Mouse (Mus musculus) gonadal fat pad, adult 2 months (tissue): ENCODE data around the gene Cd37. TPM values are rescaled to one million over a fixed set of nuclear protein-coding genes. Genes with fewer than 3 reads are reported as not detected.
"Not testable (repeated sequence)": the region's sequence is repeated elsewhere in the genome, so short reads cannot be mapped to it uniquely, and the experiment has no call there.

Experiments
- DNase-seq: peaks from one replicate; pipeline ENCODE4 v3.0.0-alpha.2; 2012; ENCODE audit warnings: low read depth
- polyA plus RNA-seq: library from polyadenylated mRNA; depleted of rRNA; stranded (reverse); fragments of >200 nt; gene quantifications from 2 replicates; pipeline ENCODE4 v1.2.3, GENCODE M21; 2012; rRNA removed

The Cd37 gene
- 19.8 and 24.3 TPM in 2 replicates for polyA plus RNA-seq

DNA sequence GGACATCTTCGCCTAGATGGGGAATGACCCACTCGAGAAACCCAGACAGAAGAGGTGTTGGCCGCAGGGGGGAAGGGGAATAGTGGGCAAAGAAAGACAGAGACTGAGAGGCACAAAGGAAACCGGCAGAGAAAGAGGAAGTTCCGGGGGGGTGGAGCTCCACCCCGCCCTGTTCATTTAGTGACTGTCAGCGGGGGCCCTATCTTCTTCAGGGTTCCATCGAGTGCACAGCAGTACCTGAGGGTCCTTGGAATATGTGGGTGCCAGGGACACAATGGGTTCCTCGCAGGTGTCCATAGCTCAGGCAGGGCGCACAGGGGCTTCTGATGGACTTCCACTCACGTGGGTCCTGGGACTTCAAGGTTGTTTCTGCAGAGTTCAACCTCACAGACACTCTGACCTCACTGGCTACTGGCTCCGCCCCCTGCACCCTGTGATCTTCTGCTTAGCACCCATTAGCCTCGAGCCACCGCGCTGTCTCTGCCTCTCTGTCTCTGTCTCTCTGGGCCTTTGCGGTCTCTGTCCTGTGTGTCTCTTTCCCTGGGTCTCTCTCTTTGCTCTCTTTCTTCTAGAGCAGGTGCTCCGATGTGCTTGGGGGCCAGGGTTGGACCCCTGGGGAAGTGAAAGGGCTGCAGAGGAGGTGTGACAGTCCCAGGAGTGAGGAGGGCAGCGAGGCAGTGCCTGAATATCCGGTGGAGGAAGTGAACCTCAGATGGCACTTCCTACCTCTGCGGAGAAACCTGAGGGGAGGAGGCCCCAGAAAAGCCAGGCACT is at the start of gene Cd37:
Gene Cd37 (minus strand): TSS at position 393 of the 774 bp plus-strand sequence.
- no peak for DNase-seq

DNA sequence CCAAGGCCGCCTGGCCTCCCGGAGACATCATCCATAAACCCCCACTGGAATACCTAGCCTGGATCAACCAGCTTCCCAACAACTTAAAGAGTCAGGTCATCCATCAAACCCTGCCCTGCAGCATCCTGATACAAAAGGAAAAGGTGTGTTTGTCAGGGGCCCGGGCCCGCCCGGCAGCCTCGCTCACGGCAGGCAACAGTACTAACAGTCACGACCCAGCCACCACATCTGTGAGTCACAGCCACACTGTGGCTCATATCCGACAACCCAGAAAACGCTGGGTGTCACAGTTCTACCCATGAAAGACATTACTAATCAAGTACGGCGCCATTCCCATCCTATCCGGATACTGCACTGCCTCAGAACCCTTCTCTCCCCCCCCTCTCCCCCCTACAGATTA is 47.6 kb upstream of the Cd37 start:
- no peak for DNase-seq

DNA sequence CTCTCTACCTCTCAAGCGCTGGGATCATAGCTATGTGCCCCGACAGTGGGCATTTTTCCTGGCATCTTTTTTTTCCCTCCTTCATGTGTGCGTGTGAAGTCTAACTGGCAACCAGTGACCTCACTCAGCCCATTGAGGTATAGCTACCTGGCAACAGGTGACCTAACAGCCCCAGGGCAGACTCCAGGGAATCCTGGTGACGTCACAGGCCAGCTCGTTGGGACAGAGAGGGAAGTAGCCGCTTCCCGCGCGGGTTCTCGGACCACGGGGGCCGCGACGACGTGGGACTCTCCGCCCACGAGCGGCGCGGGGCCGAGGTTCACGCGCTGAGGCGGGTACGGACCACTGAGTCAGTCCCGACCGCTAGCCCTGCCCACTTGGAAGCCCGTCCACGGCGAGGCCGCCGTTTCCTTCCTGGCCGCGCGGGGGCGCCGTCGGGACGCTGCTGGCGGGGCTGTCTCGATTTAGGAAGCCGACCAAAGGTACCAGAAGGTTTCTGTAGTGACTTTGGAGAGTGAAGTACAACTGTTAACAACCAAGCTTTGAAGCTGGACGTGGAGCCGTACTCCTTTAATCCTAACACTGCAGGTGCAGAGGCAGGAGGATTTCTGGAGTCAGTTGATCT is 38.3 kb upstream of the Cd37 start, which contains the start of gene Slc6a21:
Gene Slc6a21 (plus strand): TSS at position 378 of the 625 bp plus-strand sequence.
- no peak for DNase-seq

DNA sequence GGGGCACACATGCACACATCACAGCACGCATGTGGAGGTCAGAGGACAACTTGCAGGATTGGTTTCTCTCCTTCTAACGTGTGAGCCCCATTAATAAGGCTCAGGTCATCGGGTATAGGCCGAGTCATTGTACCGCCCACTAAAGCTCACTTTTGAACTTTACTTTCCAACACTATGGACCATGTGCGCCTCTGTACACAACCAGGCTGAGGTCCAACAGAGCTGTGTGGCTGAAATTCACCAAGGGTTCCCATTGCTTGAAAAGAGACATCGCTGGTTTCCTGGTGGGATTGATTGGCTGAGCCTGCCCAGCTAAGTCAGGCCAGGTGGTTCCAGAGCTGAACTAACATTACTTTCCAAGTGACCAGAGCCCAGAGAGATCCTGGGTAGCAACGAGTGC is 34.8 kb upstream of the Cd37 start:
- no peak for DNase-seq

DNA sequence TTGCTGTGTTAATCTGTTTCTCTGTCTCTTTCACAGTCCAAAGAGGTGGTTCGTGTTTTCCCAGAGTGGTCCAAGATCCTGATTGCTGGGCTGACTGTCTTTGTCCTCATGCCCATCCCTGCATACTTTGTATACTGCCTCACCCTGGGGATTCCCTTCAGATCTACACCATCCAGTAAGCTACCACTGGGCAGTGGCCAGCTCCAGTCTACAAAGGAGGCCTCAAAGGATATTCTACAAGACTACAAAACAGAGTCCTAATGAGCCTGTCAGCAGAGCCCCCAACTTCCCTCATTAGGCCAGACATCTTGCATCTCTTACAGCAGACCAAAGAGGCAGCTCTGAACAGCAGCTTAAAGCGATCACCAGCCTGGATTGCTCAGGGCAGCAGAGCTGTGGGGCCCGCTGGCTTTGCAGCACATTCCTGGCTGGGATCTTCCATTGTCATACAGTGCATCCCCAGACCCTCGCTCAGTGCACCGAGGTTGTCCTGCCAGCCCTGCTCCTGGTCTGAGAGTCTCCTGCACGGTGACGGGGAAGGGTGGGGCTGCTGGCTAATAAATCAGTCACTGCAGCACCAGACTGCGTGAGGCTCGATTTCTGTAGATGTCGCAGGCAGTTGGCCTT is 34.0 kb upstream of the Cd37 start:
- DNase-seq: no peak

DNA sequence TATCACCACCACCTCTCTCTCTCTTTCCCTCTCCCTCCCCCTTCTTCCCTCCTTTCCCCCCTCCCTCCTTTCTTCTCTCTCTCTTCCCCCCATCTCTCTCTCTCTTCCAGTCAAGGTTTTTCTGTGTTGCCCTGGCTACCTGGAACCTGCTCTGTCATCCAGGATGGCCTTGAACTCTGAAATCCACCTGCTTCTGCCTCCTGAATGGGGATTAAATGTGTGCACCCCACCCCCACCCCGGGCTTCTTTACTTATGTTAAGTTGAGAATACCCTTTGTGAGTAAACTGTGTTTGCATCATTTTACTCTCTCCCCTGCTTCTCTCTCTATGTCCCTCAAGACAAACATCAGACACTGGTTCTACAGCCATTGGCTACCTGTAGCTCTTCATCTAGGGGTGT is 26.6 kb upstream of the Cd37 start:
- no peak for DNase-seq

DNA sequence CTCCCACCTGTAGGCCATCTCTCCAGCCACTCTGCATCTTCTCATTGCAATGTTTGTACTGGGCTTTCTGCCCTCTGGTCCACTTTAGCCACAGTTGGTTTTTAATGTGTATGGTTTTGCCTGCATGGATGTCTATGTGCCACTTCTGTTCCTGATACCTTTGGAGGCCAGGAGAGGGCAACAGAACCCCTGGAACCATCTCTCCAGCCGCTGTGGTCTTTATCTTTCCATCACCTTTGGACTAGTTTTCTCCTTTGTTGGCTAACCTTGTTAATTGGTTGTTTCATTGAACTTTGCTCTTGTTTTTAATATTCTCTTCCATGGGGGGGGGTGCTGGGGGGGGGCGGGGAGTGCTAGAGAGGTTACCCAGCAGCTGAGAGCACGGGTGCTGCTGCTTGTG is 25.4 kb upstream of the Cd37 start:
- no peak for DNase-seq

DNA sequence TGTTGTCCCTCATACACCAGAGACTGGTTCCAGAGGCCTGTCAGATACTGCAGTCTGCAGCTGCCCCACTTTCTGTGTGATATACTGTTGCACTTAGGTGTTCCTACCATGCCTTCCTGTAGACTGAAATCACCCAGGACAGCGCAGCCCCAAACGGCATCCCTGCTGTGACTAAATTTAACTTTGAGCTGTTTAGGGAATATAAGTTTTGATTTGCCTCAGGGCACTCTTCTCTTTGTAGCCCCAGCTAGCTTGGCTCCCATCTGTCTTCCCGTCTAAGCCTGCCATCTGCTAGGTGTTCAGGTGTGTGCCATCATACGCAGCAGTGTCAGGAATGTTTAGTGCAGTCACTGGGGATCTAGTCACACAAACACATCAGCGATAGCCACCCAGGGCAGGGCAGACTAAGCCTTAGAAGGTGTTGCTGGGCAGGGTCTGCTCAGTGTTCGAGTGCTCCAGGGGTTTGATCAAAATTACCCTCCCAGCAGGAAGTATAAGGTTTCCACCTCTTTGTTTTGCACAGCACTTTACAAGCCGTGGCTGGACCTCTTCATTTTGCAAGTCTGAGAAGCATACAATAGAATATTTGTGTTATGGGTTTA is 24.2 kb upstream of the Cd37 start:
- DNase-seq: no peak

DNA sequence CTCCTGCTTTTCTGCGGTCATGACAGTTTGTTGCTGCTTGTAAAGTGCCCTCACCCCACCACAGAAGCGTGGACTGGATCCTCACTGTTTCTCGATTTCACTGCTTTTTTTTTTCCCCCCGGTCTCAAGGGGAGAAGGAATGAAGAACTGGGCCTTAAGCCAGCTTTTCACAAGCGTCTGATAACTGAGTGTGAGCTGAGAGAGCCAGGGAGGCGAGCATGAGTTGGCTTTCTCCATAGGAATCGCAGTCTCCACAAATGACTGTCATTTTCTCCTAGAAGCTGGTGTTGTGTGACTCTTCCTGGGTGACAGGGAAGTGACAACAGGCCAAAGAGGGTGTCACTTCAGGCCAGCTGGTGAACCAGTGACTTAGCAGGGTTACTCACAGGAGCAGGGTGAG is 23.4 kb upstream of the Cd37 start:
- DNase-seq: no peak

DNA sequence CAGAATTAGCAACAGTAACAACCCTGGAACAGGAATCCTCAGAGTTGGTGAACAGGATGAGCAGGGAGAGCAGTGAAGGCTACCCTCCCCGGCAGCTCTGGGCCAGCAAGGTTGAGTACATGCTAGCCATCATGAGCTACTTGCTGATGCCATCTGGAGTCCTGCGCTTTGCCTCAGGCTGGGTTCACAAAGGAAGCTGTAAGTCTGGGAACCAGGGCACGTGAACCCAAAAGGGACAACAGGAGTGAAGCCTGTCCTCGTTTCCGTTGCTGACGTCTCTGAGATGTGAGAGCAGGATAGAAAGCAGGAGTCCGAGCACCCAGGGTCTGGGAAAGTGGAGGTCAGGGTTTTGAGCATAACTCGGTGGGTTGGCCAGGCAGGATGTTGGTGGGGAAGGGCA is 20.4 kb upstream of the Cd37 start:
- no peak for DNase-seq

DNA sequence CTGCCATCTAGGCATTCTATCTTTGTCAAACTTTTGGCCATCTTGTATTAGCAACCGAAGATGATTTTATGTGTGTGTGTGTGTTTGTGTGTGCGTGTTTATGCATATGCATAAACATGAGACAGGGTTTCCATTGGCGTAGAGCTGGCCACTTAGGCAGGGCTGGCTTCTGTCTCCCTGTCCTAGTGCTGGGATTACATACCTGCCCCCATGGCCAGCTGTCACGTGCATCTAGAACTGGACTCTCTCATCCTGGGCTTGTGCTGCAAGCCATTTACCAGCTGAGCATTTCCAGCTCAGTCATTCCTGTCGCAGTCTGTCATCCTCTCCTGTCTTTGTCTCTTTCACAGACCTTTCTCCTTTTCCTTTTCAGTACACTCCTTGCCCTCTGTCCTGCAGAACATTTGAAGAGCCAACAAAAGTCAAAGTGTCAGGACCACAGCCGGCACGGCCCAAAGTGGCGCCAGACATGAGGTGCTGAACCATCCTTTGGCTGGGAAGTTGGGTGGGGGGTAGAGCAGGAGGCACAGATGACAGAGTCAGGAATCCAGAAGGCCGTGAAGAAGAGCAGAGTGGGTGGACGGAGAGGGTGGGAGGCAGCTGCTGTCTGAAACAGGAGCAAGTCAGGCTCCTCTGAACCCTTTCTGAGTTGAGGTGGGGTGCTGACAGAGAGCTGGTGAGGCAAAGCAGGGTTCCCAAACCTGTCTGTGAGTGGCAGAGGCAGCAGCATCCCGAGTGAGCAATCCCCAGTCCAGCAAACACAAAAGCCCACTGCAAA is 18.3 kb upstream of the Cd37 start:
- no peak for DNase-seq

DNA sequence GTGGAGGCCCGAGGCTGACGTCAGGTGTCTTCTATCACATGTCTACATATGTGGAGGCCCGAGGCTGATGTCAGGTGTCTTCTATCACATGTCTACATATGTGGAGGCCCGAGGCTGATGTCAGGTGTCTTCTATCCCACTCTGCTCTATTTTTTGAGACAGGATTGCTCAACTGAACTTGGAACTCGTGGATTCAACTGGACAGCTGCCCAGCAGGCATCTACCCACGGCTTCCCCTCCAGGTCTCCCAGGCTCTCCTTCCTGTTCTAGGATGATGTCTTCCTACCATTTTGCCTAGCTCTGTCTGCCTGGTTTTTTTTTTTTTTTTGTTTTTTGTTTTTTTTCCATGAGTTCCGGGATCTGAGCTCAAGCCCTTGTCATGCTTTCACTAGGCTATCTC is 16.9 kb upstream of the Cd37 start:
- not testable (repeated sequence) for DNase-seq

DNA sequence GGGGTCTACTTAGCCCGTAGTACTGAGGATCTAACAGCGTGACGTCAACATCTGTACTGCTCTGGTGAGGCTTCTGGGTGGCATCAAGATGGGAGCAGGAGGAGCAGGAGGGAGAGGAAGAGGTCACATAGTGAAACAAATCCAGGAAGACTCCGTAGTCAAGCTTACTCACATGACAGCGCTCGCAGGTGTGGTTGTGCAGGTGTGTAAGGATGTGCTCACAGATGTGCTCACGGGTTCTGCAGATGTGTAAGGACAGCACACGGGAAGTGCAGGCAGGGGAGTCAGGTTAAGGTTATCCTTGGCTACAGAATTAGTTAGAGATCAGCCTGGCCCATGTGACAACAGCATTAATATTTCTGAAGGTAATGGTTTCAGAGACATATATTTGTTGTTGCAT is 14.9 kb upstream of the Cd37 start:
- no peak for DNase-seq

DNA sequence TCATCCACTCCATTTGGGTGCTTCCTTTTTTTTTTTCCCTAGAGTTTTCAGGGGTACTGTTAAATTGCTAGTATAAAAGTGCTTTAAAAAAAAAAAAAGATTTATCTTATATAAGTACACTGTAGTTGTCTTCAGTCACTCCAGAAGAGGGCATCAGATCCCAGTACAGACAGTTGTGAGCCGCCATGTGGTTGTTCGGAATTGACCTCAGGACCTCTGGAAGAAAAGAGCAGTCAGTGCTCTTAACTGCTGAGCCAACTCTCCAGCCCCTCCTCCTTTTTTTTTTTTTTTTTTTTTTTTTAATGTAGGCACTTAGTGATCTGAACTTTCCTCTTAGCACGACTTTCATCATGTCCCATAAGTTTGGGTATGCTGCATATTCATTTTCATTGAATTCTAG is 8.8 kb upstream of the Cd37 start:
- DNase-seq: no peak

DNA sequence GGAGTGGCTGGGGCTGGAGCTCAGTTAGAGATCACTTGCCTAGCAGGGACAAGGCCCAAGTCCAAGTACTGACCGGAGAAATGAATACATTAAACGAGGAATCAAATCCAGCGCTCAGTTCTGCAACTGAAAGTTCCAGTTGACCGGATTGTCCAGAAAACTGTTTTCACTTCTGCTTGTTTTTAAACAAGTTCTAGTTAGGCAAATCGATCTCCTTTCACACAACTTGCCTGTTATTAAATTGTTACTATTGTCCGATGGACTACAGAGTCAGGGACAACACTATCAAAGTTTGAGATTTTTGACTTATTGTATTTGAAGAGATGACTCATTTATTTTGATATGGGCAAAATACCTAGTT is 2.5 kb upstream of the Cd37 start:
- no peak for DNase-seq

DNA sequence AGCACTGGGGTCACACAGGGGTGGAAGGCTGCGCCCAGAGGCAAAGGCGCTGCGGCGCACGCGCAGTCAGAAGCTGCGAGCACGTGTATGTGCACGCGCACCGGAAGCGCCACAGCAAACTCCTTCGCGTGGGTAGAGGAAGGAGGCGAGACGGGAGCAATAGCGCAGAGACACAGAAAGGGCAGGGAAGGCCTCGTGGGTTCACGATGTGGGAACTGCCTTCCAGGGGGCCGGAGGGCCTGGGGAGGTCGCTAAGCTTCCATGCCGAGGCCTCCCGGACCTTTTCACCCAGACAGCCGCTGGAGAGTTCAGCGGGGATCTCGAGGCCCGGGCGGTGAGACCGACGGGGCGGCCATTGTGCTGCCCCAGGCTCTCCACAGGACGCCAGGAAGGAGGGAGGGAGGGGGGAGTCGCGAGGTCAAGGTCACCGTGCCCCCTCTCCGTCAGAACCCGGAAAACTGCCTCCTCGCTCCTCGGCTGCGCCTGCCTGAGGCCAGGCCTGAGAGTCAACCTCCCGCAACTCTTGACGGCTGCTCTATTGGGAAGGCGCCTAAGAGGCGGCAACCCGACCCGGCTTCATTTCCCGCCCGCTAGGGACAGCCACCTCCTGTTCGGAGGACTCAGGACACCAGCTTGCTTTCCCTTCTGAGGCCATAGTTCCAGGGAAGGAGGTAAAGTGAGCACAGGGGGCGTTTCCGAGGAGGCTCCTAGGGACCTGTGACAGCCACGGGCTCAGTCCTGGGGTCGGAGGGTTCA is 1.9 kb upstream of the Cd37 start, which contains the start of gene Slc6a16:
Gene Slc6a16 (plus strand): TSS at position 453 of the 756 bp plus-strand sequence.
- DNase-seq: no peak

DNA sequence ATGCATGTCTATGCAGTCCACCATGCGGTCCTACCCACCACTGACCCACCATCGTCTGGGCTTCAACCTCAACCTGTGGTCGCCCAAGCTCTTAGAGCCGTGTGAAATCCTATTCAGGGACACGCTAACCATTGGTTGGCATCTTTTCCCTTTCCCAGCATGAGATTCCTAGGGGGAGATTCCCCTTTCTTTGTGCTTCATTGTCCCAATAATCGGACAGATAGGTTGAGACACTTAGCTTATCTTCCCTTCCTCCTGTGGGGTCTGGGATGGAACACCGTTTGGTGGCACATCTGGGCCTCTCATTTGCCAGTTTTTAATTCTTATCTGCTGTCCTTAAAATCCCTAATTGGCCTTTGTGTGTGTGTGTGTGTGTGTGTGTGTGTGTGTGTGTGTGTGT is 1.2 kb upstream of the Cd37 start:
- no peak for DNase-seq

DNA sequence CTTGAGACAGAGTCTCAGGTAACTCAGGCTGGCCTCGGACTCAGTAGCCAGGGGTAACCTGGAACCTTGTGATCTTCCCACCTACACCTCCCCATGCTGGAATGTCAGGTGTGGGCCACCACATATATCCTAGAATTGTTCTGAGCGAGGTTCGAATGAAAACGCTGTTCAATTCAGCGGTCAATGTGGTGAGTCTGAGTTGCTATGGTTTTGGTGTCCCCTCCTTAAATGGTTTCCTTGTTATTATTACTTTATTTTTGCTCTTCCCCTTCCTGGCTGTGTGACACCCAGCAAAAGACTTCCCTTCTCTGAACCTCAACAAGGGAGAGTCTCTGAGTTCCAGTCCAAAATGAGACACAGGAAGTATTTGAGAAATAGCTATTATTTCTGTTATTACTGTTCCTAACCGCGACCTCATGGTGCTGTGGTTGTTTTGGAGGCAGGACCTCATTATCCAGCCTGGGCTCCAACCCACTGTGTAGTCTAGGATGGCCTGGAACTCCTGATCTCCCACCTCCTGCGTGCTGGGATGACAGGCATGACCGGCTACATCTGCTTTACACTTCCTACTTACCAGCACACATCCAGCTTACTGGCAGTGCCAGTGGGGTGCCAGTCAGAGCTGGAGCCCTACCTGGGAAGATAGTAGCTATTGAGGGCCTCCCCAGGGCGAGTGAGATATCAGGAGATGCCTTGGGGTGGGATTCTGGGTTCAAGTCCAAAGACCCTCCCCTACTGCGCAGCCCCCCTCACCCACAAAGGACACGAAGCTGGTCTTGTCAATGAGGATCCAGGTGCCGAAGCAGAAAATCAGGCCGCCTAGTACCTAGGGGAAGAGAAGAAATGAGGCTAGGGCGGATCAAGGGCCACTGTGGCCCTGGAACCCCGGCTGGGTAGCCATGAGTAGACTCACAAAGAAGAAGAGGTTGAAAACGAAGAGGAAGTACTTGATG is 892 bp downstream of the Cd37 start:
- DNase-seq: no peak

DNA sequence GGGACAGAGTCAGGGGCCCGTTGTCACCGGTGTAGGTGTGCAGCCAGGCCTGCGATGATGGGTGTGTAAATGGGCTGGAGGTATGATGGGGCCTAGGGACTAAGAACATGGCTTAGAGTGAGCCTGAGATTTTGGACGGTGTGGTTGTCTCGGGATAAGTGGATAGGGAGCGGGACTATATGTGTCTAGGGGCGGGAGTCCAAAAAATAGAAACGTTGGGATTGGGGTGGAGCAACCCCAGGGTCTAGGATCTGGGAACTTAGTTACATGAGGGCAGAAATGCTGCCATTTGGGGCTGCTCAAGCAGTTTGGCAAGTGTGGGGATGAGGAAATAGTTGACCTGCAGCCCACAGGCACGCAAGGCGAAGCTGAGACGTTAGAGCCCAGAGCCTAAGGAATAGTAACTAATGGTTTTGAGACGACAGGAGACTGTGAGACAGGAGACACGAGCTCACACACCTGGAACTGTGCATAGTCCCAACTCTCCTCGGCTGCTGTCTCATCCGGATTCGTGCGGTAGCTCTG is 3.2 kb downstream of the Cd37 start:
- DNase-seq: no peak
